Mouse (Mus musculus): ENCODE data around the gene Lrg1. TPM values are rescaled to one million over a fixed set of nuclear protein-coding genes. Genes with fewer than 3 reads are reported as not detected.

Gene Lrg1
- total RNA-seq, 2 experiments from 2014 or later: 3.1 to 3.5 TPM

DNA sequence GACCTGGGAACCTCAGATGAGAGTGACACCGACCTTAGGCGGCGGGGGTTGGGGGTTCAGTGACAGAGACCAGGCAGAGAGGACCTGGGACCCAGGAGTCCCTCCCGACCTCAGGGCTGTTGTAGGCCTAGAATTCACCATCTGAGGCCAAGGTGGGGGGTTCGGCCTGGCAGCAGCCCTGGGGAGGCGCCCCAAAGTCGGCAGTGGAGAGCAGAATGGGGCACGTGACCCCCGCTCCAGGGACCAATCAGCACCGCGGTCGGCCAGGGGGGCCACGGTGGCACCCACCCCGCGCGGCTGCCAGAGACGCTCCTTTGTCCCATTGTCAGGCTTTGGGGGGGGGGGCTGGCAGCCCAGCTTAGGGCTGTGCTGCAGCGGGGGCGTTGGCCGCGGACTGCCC, 17.6 kb upstream of the Lrg1 start:
- intact Hi-C loops (cut with DNase I): no loop called here

DNA sequence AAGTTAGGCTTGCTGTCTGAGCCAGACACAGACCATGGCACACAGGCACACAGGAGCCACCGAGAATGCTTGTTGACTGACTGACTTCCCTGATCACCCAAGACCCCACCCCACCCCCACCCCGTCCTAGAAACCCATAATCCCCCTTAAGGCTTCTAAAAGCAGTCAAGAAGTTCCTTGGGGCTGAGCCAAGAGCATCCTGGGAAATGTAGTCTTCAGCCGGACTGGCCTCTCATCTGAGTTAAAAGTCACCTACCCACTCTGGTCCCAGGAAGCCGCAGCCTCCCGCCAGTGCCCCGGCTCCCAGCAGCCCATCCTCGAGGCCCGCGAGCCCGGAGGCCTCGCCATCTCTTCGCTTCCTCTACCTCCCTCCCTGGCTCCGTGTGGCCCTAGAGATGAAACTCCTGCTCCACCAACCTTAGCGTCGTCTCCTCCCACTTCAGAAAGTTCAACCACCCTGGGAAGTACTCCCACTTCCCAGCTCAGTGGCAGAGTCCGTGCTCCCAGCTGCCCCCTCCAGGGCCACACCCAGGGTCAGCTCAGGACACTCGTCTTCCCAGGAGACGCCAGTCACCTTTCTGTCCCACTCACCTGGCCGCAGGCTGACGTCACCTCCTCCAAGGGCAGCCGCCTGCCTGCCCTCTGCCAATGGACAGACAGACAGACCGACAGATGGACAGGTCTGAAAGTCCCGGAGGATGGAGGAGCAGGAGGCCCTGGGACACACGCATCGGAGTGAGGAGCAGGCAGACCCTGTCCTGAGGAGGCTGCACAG, 16.2 kb upstream of the Lrg1 start:
- no peak for DNase-seq (ENCODE audit: low spot score in 2 of 2)
- intact Hi-C loops (cut with DNase I): no loop called here

More for the DNA sequence above, 17.6 kb upstream of the Lrg1 start:
- DNase-seq (ENCODE audit: low spot score in 2 of 2): no peak

DNA sequence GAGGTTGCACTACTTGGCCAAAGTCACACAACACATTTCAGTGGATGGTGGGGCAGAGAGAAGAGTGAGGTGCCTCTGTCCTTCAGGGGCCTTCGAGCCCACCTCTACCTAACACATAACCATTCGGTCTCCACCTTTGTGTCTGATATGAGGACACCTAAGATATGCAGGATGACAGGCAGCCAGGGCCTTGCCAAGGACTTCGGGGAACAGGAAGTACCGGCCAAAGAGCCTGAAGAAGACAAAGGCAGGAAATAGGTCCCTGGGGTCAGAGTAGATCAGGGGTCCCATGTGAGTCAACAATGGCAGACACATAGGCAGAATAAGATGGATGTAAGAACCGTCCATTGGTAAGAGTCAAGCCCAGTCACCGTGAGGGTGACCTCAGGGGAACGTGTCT, 14.8 kb upstream of the Lrg1 start:
- intact Hi-C loops (cut with DNase I): no loop called here
- no peak for DNase-seq (ENCODE audit: low spot score in 2 of 2)

DNA sequence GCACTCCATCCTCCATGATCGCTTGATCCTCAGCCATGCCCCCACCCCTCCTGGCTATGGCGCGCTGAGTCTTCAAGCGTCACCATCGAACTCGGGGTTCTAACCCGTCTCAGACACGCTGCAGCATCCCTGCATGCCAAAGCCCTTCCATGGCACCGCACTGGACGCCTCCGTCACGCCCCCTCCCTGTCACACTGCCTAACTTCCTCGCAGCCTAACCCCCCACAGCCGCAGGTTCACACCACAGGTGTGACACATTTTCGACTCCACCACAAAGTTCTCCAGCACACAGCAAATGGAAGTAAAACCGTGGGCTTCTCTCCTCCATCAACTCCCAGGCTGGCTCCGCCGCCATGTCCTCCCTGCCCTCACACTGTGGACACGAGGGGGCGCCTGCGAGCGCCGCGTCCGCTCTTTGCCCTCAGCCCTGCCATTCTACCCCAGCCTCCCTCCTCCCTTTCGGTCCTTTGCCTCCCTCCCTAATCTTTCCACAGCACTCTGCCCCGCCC, 12.7 kb upstream of the Lrg1 start:
- intact Hi-C loops (cut with DNase I): loop anchor here (2.0 kb wide), 1 partner anchor 120 kb away; no protein-coding TSS in a partner anchor
- no peak for DNase-seq (ENCODE audit: low spot score in 2 of 2)

DNA sequence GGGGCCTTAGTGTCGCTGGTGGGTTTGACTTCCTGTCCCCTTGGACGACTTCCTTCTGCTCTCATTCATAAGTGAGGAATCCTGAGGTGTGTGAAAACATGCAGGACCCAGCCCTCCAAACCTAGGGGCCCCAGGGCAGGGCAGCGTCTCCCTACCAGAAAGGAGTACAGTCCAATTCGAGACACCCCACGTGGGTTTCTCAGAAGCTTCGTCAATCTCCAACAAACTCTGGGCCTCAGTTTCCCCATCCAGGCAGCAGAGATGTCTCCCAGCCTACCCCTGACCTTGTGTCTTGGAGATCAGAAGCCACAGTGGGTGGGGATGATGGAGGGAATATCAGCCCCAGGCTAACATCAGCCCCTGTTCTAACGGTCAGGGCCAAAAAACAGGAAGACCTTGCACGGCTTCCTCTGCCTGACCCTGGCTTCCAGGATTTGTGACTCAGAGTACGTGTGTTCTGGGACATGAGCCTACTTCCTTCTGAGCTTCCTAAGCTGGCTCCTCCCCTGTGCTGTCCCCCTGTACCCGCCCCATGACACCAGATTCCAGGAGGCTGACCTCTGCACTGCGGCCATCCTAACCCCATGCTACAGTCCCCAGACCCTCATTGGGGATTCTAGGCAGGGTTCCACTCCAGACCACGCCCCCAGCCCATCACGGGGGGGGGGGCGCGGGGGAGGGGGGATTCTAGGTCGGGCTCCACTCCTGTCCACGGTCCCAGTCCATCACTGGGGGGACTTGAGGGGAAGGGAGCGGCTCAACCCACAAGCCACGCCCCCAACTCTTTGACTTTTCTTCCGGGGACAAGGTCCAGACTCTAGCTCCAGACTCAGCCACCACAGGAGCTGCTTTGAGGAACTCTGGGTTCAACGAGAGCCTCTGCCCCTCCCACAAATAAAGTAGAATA, 11.9 kb upstream of the Lrg1 start:
- intact Hi-C loops (cut with DNase I): loop anchor here (2.0 kb wide), 2 partner anchors 25 to 121 kb away; no protein-coding TSS in a partner anchor
- DNase-seq (ENCODE audit: low spot score in 2 of 2): no peak

DNA sequence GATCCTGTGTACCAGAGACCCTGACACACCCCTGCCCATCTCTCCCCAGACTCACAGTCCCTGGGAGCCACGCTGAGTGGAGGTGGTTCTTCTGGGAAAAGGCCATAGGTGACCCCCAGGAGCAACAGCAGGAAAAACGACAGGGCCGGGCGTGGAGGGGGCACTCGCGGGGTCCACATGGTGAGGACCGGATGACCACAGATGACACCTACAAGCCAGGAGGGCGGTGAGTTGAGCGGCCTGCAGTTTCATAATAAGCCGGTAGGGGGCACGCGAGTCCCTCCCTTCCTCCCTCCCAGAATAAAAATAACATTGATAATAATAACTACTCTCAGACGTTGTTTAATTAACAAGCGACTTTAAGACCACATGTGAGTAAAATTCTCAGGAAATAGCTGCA, 10.9 kb upstream of the Lrg1 start:
- intact Hi-C loops (cut with DNase I): loop anchor here (2.0 kb wide), 1 partner anchor 26 kb away; no protein-coding TSS in a partner anchor
- no peak for DNase-seq (ENCODE audit: low spot score in 2 of 2)

DNA sequence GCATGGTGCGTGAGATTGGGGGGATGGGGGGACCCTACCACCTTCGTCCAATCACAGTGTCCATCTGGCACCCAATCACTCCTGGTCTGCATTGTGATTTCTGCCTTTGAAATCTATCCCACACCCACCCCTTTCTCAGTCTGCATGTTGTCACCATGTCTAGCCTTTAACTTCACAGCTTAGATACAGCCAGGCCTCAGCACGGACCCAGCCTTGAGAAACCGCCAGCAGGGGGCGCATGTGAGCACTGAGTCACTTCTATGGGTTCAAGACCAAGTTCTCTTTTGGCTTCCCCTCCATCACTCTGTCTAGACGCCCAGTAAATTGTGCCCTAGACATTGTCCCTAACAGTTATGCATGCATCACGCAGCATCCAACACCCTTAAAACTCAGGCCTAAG, 10.0 kb upstream of the Lrg1 start:
- DNase-seq (ENCODE audit: low spot score in 2 of 2): no peak
- intact Hi-C loops (cut with DNase I): loop anchor here (2.0 kb wide), 1 partner anchor 27 kb away; no protein-coding TSS in a partner anchor

DNA sequence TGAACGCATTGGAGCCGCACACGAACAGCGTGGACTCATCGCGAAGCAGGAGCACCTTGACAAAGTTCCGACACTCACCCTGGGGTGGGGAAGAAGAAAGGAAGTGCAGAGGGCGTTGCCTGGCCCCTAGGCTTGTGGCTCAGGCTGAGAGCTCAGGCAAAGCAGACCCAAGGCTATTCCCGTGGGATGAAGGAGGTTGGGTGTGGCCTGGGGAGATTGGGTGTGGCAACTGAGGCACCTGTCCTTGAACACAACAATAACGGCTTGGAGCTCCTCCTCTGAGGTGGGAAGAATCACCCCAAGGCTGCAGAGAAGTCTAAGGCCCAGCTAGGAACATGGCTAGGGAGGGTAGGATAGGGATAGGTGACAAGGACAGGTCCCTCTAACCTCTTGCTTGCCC, 9.3 kb upstream of the Lrg1 start:
- no peak for DNase-seq (ENCODE audit: low spot score in 2 of 2)
- intact Hi-C loops (cut with DNase I): no loop called here

DNA sequence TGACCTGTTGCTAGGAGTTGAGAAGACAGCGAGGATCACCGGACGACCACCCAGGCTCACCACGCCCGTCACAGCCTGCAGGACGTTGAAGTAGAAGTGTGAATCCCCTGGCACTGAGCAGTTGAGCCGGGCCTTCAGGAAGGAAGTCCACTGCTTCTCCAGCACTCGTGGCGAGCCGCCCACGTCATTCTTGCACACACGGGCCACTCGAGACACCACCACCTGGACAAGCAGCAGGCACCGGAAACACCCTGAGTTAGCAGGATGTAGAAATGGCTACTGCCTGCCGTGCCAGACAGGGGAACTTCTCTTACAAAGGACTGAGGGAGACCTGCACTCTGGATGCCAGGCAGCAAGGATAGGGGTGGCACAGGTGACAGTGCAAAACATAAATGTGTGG, 6.4 kb upstream of the Lrg1 start:
- intact Hi-C loops (cut with DNase I): no loop called here
- no peak for DNase-seq (ENCODE audit: low spot score in 2 of 2)

DNA sequence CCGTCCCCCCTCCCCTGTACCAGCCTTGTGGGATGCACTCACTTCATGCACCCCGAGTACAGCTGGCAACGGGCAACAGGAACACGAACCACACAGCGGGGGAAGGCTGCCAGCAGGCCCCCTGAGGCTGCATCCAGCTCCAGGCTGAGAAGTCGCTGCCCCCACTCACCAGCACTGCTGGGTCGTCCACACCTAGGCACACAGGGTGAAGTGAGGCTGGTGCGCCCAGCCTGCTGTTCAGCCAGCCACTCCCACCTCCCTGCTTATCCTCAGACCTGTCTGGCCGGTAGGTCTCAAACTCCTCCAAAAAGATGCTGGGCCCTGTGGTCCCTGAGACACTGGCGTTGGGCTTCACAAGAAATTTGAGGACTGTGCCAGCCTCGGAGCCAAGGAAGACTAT, 4.4 kb upstream of the Lrg1 start:
- intact Hi-C loops (cut with DNase I): no loop called here
- no peak for DNase-seq (ENCODE audit: low spot score in 2 of 2)

DNA sequence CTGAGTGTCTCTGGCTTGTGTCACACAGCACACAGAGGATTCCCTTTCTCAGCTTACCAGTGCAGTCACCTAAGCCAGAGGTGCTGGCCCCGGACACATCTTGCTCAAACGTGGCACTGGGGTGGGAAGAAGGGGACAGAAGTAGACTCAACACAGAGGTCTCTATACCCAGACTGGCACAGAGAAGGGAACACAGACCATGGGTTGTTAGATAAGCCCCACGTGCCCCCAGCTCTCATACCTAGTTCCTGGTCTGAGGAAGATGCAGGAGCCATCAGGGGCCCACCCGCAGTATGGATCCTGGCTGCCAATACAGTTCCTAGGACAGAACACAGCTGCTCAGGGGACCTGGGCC, 3.5 kb upstream of the Lrg1 start:
- no peak for DNase-seq (ENCODE audit: low spot score in 2 of 2)
- intact Hi-C loops (cut with DNase I): no loop called here

DNA sequence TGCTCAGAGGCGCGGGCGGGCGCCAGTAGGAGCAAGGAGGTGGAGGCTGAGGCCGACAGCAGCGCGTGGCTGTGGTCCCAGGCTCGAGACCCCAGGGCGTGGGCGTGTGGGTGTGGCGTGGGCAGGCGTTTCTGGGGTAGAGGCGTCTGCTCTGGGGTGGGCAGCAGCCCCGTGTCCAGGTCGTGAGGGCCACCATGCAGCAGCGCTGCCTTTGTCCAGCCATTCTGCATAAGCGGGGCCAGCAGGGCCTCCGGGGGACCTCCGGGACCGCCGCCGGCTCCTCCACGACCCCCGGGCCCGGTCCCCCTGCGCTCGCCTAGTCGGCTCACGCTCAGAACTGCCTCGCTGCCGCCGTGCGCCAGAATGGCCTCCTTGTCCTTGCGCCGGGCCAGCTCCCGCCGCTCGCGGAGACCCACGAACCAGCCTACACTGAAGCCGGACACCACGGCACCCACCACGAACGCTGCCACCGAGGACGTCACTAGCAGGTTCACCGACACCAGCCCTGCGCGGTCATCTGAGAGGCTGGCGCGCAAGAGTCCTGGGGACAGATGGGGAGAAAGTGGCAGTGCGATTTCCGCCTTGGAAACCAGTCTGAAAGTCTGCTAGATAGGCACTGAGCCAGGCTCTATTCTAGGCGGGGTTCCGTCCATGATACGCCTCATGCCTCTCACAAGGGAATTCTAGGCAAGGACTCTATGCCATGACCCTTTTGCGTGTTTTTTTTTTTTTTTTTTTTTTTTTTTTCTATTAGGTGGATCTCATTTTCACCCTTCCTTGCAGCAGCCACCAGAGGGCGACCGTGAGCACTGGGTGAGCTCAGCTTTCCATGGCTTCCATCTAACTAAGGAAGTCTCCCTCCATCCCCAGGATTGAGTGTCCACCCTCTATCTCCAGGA, 2.8 kb upstream of the Lrg1 start:
- intact Hi-C loops (cut with DNase I): no loop called here
- DNase-seq (ENCODE audit: low spot score in 2 of 2): no peak

DNA sequence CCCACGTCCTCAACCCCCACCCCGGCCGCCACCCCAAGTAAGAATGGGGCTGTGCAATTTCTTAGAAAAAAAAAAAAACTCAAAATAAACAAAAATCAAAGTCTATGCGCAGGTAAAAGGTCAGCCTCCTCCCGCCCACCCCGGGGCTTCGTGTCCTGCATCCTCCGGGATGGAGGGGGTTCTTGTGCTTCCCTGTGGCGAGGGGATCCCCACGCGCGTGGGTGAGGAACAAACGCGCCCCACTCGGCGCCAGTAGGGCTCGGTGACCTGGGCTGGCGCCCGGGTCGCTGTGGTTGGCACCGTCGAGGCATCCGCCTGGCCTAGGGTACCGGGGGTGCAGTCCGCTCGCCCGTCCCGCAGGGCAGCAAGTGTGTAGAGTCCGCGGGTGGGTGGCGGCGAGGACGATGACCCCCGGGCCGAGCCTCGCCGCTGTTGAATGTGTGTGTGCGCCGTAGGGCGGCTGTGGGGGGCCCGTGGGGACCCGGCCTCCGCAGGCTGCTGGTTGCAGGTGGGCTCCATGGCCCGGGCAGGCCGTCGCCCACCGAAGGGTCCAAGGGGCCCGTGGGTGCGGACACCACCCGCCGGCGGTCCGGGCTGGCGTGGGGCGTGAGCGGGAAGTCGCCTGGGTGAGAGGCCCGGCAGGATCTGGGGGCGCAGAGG, 2.0 kb upstream of the Lrg1 start:
- intact Hi-C loops (cut with DNase I): no loop called here
- no peak for DNase-seq (ENCODE audit: low spot score in 2 of 2)

DNA sequence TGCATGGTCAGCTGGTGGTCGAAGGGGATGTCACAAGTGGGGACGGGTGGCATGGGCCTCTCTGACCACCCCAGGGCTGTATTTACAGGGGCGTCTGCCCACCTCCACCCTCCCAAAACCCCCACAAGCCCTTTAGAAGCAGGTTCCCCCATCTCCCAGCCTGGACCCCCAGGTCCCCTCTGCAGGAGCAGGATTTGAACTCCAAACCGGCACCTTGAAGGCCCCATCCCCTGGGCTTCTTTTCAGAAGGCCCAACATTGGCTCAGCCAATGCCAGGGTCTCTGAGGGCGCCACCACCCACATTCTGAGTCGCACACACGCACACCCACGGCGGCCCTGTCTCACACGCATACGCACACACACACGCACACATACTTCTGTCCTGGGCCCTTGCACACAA, 1.4 kb upstream of the Lrg1 start:
- DNase-seq (ENCODE audit: low spot score in 2 of 2): no peak
- intact Hi-C loops (cut with DNase I): no loop called here

DNA sequence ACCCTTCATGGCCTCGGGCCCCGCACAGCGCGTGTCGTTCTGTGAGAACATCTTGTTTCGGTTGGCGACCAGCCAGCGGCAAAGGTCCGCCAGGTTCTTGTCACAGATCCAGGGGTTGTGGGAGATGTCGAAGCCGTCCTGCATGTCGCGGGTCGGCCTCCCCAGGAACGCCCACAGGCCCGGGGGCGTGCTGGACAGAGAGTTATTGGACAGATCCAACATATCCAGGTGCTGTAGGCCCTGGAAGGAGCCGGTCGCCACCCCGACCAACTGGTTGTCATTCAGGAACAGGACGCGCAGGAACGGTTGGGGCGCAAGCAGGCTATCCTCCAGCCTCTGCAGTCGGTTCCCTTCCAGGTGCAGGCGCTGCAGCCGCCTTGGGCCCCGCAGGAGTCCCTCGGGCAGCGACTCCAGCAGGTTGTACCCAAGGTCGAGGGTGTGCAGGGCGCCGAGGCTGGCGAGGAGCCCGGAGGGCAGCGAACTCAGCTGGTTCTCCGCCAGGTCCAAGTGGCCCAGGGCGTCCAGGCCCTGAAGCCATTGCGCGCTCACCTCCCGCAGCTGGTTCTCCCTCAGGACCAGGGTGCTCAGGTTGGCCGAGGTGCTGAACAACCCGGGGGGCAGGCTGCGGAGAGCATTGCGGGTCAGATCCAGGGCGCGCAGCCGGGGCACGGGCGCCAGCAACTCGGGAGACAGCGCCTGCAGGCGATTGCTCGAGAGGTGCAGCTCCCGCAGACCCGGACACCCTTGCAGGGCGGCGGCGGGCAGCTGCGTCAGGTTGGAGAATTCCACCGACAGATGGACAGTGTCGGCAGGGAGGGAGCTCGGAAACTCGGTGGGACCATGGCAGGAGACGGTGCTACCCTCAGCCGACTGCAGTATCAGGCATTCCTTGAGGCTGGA, 1.6 kb downstream of the Lrg1 start:
- intact Hi-C loops (cut with DNase I): no loop called here
- DNase-seq (ENCODE audit: low spot score in 2 of 2): no peak

DNA sequence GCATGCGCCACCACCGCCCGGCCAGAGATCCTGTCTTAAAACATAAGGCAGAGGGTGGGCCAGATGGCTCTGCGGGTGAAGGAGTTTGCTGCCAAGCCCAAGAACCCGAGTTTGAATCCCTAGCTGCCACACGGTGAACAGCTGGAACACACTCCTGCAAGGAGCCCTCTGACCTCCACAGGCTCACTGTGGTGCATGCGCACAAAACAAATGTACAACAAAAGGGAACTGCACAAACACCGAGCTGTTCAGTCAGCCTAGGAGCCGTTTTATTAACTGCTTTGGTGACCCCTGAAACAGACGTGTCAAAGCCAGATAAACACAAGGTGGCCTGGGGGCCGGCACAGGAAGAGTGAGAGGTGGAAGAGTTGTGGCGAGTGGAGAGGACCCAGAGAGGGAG, 2.4 kb downstream of the Lrg1 start:
- no peak for DNase-seq (ENCODE audit: low spot score in 2 of 2)
- intact Hi-C loops (cut with DNase I): no loop called here

DNA sequence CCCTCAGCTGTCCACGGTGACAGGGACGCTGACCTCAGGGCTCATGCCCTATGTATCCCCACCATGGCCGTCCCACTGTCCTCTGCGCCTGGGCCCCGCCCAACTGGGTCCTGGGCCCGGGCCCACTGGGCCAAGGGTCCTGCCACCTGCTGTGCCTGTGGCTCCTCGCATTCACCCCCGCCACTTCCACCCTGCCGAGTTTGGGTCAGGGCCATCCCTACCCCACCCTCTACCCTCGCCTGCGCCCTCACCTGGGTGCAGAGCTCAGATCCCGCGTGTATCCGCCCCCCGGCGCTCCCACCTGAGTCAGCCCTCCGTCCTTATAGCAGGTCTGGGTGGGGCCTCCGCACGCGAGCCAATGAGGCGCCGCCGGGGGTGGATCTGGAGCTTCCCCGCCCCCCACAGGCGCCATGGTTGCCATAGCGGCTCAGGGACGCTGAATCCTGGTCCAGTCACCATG, 4.5 kb downstream of the Lrg1 start, which contains the start of gene Plin5:
Gene Plin5 (minus strand): TSS at position 346 of the 460 bp plus-strand sequence.
- peak in 1 of 2 experiments; percentile 56 for DNase-seq (ENCODE audit: low spot score in 2 of 2)
- intact Hi-C loops (cut with DNase I): no loop called here

DNA sequence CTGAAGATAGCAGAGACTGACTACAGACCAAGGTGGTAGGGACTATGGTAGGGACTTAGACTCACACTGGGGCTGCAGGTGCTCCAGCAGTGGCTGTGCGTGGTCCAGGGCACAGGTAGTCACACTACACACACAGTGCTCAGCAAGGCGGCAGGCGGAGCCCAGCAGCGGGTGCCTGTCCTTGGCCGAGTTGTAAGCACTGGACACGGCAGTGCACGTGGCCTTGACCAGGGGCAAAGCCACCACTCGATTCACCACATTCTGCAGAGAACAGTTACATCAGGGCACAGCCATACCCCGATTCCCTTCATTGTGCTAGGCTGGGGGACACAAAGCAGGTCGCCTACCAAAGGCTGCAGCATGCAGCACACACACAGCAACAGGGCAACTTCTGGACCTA, 5.6 kb downstream of the Lrg1 start:
- intact Hi-C loops (cut with DNase I): no loop called here

More for the DNA sequence above, 5.6 kb downstream of the Lrg1 start:
- DNase-seq (ENCODE audit: low spot score in 2 of 2): no peak
